Mouse (Mus musculus): Measurements from ENCODE around the gene Pou3f1.

GRCm38 (mm10) chr4:124644974-124645433 is 11.6 kb upstream of the Pou3f1 start:
- TF ChIP-seq CTCF (IDR thresholded peaks at IDR 0.05; ENCODE audit: borderline replicate concordance, insufficient read depth, low read length) (no peak), POLR2A (IDR thresholded peaks at IDR 0.05; ENCODE audit: low read depth, low read length) (no peak)
